Mouse (Mus musculus) spleen, adult 12 weeks (tissue): ENCODE measurements around the gene Zfp524.
"Not testable (repeated sequence)": the region's sequence is repeated elsewhere in the genome, so short reads cannot be mapped to it uniquely, and the experiment has no call there.

Experiments used
- DNase-seq: peaks from one replicate; pipeline ENCODE4 v3.0.0; 2022; ENCODE audit warnings: low spot score

The Zfp524 gene

DNA sequence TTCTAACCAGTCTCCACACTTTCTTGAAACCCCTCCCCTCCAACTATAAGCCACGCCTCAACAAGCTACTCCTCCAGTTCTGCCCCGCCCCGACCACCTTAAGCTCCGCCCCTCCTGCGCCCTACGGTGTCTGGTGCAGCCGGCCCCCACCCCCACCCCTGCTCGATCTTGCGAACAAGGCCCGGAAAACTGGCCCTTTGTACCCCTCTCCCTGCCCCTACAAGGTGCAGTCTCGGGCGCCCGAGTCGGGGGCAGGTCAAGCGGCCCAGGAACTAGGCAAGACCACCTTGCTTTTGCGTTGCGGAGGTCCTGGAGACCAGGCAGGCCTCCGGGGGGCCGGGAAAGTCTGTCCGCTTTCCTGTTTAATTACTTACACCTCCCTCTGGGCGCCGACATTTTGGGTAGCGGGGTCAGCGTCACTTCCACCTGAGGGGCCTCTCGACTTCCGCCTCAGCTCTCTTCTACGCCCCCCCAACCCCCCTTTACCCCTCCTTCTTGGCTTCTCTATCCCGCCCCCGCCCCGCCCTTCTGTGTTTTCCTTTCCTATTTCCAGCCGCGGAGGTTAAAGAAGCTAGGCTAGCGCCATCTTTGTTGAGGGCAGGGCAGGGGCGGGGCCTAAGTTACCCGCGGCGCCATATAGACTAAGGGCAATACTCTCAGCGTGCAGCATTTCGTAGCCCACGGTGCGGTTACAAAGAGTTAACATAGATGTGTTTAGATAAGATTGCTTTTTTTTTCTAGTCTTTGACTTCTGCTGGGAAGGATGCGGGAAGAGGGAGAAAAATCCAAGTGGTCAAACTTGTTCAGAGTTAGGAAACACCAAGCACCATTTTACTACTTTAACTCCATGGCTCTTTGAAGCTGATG is at the start of gene Zfp524, which contains the start of gene Fiz1:
Gene Zfp524, plus strand, starts transcription at position 165 of the 867 bp plus-strand sequence.
Gene Fiz1, minus strand, starts transcription at position 447 of the 867 bp plus-strand sequence.
- DNase-seq: peak; percentile 93

DNA sequence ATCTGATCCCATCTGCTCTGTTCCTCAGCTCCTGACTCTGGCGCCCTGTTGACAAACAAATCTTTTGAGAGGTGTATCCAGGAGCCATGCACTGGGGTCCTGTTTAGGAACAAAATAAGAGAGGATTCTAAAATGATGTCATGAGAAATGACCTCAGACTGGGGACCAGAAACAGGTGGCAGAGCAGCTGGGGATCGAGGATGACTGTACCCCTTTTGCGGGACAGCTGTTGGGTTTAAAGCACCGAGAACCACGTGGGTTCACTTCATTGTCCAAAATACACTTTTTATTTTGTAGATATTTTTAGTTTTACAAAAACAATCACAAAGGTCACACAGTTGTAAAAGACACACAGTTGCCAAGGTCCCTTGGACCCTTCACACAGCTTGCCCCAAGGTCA is 49.2 kb upstream of the Zfp524 start:
- no peak for DNase-seq

DNA sequence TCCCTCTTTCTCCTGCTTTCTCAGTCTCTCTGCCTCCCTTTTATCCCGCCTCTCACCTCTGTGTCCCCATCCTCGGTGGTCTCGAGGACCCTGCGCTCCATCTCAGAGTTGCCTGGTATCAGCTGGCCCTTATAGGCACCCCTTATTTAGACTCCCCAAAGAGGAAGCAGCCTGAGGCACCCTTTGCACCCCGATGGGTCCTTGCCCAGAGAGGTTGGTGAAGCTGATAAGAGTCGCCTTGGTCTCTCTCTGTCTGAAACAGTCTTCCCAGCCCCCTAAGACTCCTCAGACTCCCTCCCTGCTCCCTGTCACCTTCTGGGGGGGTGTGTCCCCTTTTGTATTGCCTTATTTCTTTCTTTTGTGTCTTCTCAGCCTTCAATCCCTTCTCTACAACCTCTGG is 43.1 kb upstream of the Zfp524 start, which contains the start of gene Sbk3:
Gene Sbk3, minus strand, starts transcription at position 101 of the 400 bp plus-strand sequence.
- DNase-seq: no peak

DNA sequence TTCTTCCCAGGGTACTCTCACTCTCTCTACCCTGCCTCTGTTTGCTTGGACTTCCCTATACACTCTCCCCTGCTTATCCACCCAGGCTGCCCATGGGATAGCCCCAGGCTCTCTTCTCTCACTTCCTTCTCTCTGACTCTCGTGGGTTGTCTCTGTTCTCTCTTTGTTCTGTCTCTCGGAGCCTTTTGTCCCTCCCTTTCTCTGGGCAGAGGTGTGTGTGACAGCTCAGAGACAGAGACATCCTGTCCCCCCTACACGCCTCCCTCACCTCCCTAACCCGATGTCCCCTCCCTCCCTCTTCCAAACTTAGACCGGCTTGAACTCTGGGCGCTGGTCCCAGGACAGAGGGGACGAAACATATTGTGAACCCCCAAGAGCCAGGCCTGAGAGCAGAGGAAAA is 42.5 kb upstream of the Zfp524 start:
- DNase-seq: no peak

DNA sequence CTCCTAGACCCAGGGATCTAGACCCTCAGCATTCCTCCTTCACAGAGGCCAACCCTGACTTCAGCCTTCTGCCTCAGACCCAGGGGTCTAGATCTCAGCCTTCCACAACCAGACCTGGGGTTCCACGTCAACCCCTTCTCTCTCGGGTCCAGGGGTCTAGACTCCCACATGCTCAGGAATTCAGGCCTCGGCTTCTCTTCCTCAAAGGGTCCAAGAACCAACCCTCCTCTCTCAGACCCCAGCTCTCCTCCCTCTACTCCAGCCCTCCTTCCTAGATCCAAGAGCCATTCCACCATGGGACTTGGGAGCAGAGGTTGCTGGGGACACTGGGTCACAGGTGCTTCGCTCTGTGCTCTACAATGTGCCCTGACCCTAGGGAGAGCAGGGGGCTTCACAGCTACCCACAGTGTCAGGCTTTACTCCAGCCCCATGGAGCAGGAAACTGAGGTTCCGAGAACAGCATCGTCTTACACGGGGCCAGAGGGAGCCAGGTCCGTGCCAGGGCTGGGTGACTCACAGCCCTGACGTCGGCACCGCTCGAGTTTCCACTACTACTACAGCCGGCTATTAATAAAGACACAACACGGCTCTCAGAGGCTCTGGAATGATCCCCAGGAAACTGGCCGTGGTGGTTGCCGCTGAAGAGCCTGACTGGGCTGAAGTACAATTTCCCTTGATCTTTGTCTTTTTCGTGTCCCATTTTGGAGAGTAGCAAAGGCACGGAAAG is 41.7 kb upstream of the Zfp524 start:
- DNase-seq: no peak

DNA sequence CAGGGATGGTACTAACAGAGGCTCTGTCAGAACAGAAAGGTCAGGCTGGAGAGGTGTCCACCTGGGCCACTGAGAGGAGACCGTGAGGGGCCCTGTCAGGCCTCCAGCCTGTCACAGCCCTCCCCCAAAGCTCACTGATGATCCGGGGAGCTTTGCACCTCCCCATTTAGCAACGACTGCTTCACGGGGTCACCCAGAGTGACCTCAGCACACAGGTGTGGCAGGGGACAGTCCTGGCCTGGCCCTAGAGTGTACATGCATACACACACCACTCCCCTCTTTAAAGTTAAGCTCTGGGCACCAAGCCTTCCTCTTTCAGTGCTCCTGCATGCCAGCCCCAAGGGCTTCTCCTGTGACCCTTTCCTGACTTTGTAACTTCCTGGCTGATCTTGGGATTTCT is 38.8 kb upstream of the Zfp524 start:
- DNase-seq: no peak

DNA sequence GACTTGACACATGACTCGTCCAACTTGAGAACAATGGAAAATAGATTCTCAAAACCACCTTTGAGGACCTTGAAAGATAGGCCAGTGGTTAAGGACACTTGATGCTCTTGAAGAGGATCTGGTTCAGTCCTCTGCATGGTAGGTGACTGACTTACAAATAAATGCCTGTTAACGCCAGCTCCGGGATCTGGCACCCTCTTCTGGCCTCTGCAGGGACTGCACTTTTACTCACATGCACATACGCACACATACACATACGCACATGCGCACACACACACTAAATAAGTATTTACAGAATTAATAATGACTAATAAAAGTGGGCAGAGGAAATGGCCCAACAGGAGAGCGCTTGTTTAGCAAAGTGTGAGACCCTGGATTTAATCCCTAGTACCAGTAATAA is 37.4 kb upstream of the Zfp524 start:
- no peak for DNase-seq

DNA sequence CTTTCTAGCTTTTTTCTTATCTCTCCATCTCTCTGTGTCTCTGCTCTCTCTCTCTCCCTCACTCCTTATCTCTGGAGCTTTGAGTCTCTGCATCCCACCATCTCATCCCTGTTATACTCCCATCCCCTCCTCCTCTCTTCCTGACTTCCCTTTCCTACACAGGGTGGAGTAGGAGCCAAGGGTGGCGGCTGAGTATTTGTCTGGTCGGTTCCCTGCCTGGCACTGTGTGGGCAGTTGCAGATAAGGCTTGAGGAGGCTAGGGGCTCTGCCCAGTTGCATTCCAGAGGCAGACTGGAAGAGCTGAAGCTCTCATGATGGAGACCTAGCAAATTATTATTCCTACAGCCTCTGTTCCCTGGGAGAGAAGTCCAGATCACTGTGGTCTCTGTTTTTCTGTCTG is 26.0 kb upstream of the Zfp524 start:
- no peak for DNase-seq

DNA sequence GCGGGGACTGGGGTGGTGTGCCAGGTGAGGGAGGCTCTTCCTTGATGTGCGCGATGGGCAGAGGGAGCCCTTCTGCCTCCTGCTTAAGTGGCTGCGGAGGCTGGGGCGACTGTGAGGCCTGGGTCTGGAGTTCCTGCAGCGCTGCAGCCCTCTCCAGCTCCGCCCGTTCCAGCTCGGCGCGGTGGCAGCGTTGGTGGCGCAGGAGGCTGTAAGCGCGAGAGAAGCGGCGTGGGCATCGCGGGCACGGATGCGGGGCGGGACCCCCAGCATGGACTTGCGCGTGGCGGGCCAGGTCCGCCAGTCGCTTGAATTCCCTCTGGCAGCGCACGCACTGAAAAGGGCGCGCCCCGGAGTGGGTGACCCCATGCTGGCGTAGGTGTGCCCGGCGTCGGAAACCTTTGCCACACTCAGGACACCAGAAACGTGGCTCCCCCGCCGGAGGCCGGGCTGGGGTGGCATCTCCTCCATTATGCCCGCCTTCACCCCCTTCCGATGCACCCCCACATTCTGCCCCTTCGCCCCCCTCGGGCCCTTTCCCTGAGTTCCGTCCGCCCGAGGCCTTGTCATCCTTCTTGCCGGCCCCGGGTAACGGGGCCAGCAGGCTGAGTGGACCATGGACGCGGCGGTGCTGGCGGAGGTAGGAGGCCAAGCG is 20.7 kb upstream of the Zfp524 start:
- DNase-seq: no peak

DNA sequence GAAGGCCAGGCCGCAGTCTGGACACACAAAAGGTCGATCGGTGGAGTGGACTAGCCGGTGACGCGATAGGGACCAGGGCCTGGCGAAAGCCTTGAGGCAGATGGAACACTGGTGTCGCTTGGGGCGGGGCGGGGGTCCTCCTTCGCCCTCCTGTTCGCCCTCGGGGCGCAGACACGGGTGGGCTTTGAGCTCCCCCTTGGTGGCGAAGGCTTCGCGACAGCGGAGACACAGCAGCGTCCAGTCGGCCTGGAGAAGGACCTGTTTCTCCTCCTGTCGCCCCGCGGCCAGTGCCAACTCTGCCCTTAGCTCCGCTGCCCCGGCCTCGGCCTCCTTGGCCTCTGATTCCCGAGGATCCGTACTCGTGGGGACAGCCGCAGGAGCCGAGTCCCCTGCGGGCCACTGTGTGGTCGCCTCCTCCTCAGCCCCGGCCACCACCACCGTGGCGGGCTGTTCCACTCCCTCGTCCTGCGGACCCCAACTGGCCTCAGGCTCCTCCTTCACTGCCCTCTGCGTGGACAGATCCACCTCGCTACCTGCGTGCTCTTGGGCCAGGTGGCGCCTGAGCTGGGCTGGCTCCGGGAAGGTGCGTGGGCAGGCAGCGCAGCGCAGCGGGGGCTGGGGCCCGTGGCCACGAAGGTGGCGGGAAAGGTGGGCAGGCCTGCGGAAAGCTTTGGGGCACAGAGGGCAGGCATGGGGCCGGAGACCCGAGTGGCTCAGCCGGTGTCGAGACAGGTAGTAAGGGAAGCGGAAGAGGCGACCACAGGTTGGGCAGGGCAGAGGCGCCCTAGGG is 20.0 kb upstream of the Zfp524 start:
- DNase-seq: no peak

DNA sequence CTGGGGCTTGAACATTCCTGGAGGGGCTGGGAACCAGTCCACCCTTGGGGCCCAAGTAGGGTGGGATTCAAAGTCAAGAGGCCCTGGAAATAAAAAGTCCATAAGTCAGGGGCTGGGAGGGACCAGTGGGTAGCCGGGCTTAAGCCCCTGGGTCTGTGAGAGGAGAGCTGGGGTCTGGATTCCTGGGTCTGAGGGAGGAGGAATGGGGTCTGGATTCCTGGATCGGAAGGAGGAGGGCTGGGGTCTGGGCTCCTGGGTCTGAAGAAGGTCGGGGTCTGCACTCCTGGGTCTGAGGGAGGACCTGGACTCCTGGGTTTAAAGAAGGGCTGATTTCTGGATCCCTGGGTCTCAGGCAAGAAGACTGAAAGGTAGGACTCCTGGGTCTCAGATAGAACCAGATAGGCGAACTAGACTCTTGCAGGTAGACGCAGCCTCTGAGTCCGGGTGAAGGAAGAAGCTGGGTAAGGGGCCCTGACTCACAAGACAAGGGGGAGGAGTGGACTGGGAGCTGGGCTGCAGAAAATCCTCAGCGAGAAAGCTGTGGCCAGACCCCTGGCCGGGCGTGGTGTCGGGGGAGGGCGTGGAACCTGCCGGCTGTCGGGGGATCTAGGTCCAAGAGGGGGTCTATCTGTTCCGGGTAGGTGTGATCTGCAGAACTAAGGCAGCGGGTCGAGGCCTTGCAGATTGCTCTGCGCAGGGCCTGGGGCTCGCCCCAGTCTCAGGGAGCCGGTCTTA is 18.8 kb upstream of the Zfp524 start:
- DNase-seq: no peak

DNA sequence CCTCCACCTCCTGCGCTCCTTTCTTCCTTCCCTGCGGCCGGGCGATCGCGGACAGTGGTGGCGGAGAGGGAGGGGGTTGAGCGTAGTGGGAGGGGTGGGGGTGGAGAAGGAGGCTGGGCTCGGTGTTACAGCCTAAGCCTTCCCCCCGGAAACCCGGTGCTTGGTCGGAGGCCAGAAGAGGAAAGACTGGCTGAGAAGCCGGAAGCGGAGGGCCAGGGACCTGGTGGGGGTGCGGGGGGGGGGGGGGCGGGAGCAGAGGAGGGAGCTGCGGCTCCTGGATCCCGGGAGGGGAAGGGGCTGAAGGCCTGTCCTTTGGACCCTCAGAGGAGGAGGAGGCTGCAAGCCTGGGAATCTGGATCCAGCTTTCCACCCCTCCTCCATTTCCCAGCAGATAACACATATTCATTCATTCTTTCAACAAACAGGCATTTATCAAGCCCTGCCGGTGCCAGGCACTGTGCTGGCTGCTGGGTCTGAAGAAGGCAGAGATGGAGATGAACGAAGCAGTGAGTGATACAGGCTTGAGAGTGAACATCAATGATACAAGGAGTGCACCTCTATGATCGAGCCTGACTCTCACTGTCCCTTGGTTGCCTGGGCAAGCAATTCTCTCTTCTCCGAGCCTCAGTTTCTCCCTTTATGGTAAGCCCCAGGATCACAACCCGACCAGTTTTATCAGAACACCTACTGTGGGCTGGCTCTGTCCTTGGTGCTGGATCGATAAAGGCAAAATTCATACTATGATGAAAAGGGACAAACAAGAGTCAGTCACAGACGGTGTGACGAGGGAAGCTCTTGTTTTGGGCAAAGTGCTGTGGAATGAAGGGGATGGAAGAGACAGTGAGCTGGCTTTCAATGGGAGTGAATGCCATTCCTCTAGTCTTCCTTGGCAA is 18.0 kb upstream of the Zfp524 start, which contains the start of gene Zfp579:
Gene Zfp579, minus strand, starts transcription at position 156 of the 893 bp plus-strand sequence.
- no peak for DNase-seq

DNA sequence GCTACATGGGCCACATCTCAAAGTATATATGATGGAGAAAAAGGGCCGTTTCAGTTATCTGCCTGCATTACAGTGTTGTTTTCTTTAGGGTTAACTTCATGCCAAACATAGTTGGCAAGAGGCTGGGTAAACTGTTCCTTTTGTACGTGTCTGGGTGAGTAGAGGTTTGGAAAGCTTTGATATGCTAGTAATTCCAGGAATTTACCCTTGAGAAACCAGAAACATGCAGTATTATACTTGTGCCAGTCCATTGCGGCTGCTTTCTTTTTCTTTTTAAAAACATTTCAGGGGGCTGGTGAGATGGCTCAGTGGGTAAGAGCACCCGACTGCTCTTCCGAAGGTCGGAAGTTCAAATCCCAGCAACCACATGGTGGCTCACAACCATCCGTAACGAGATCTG is 17.3 kb upstream of the Zfp524 start:
- no peak for DNase-seq

DNA sequence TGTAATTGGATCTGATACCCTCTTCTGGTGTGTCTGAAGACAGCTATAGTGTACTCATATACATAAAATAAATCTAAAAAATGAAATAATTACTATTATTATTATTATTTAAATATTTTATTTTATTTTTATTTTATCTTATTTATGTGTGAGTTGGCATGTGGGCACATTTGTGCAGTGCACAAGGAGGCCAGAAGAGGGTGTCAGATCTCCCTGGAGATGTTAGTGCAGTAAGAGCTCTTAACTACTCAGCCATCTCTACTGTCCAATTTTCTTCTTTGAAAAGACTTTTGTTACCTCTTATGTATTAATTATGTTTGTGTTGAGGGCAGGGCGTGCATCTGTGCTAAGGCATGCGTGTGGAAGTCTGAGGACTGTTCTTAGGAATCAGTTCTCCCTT is 14.3 kb upstream of the Zfp524 start:
- DNase-seq: no peak

DNA sequence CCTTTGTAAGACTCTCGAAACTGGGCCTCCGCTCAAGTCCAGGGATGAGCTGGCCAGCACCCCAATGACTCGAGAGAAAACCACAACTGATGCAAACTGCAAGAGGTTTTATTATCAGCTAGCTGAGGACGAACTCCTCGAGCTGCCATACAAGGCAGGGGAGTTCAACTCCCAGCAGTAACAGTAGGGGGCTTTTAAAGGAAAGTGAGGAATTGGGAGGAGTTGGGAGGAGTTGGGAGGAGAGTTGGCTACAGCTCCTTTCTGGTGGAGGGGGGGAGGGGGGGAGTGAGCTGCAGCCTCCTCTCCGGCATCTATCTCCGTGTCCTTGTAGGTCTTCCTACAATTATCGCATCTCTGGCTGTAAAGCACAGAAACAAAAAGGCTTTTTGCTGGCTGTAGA is 11.3 kb upstream of the Zfp524 start:
- not testable (repeated sequence) for DNase-seq

DNA sequence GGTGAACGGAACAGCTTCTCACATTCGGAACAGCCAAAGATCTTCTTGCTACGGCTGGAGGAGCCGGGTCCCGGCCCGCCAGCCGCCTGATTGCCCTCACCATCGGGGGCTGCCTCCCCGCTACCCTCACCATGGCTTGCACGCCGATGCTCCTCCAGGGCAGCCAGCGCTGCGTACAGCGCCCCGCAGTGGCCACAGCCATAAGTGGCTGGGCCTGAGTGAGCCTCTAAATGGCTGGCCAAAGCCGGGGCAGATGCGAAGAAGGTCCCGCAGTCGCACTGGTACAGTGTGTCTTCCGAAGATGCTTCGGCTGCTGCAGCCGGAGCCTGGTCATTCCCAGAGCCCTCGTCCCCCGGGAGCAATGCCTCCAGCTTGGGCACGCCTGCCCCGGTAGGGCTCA is 6.0 kb upstream of the Zfp524 start:
- DNase-seq: no peak

DNA sequence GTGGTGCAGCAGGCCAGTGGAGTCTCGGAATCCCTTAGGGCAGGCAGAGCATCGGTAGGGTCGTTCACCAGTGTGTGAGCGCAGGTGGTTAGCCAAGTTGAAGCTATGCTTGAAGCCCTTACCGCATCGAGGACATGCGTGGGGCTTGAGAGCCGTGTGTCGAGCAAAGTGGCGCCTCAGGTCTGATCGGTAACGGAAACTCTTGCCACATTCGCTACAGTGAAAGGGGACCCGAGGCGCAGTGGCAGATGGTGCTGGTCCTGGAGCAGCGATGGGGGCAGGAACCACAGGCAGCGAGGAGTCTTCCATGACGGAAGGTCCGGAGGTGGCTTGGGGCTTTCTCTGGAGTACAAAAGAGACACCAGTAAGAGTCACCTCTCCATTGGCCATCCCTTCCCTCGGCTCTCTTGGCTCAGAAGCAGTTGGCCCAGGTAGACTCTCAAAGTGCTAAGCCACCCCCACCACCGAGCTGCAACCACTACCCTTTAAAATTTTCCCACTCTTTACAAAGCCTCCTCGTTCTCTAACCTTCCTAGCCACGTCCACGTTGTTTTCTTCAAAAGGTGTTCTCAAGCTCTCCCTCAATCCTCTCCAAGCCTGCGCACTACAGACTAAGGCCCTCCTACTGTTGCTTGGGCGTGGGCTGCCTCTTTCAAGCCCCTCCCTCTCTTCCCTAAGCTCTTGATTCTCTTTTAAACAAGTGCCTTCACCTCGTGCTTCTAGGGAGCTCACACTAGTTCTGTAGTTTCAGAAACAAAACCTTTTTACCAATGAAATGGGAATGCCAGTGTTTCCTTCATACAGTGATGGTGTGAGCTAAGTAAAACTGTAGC is 1.3 kb upstream of the Zfp524 start:
- DNase-seq: no peak

DNA sequence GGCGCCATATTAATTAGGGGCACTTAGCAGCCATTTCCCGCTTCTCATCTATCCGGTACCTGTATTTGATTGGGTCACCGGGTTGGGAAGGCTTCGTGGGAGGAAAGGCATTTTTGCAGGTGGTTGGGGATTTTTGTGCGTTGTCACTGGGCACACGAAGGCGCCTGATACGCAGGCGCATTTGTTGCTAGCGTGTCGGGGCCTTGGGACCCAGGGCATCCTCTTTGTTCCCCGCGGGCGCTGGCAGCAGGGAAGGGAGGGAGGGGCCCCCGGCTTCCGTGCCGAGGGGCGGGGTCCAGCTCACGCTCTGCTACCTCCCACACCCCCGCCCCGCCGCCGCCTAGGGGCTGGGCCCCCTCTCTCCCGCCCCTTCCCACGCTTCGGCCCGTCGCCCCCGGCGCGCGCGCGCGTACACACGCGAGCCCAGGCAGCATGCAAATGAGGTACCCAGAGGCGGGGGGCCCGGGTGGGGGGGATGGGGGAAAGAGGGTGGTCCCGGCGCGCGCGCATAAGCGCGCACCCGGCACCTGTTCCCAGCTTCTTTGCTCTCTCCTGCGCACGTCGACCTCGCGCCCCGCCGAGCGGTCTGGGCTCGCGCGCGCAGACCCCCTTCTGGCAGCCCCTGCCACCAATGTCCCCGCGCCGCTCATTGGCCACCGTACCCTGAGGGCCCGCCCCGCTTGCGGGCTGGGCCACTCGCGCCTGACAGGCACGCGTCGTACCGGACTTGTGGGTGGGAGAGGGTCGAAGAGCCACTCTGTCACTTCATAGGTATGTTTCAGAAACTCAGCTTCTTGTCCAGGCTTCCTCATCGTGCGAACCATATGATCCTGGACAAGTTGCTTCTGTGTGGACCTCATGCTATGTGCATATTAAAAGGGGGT is 1.1 kb downstream of the Zfp524 start, which contains the start of gene Gm44973:
Gene Gm44973, plus strand, starts transcription at position 379 of the 884 bp plus-strand sequence.
- DNase-seq: peak; percentile 86
